In the genomic region with DNA sequence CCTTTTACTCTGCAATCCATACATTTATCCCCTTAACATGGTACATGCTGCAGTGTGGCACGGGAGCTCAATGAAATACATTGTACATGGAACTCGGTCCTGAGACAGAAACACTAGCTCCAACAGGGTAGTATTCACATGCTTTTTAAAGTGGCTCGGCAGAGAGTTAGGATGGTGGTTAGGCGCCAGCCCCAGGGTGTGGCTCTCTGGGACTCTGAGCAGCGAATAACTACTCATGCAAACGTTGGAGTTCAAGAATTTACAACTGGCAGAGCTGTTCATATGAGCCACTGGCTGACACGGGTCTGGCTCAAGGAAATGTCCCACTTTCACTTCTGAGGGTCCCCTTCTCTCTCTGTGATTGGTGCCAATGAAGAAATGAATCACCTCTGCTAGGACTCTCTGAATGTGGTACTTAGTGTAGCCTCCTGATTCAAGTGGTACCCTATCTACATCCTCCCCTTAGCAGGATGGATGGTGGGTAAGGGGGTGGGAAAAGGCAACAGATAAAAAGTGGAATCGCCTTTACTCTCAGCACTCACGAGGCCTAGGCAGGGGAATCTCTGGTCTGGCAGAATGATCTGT, we compare ENCODE assay signal across 8 mouse cellular contexts. TPM values are rescaled to one million over a fixed set of nuclear protein-coding genes. Genes with fewer than 3 reads are reported as not detected.
A peak's percentile ranks its signal among the peaks of the same experiment; 100 is the strongest.
DNase-seq lines count a peak whose midpoint lies in the region; ATAC-seq lines count a peak whose summit lies in the region.

No protein-coding gene starts in this region.

- no peak; the same call in 1 of the 2 replicates for ATAC-seq in kidney, embryonic 15.5 days (replicated peaks; ENCODE audit: low FRiP score)
- no peak for ATAC-seq in embryonic facial prominence, embryonic 13.5 days (ENCODE audit: insufficient number of reproducible peaks, insufficient read depth, low FRiP score, low TSS enrichment, low read depth)
- no peak for ATAC-seq in heart, embryonic 14.5 days (ENCODE audit: insufficient number of reproducible peaks, insufficient read depth, low FRiP score, low read depth)
- ATAC-seq in midbrain, embryonic 15.5 days (replicated peaks), result no peak

- peaks cover 47% of the 10 kb centered on the region for H3K4me1 ChIP-seq in kidney, embryonic 15.5 days
- H3K4me1 ChIP-seq in embryonic facial prominence, embryonic 13.5 days, result peaks cover 63% of the 10 kb centered on the region
- H3K4me1 ChIP-seq in heart, embryonic 14.5 days (ENCODE audit: control insufficient read depth in 2 of 2, insufficient read depth in 2 of 2, low read length in 2 of 2), result peaks cover 20 to 26% of the 10 kb centered on the region in 2 experiments
- 0 out of 2 replicates have a peak, but pooled peaks cover under 1% of the 10 kb centered on the region for H3K4me1 ChIP-seq in midbrain, embryonic 10.5 days
- peaks cover 6% of the 10 kb centered on the region for H3K4me1 ChIP-seq in midbrain, embryonic 15.5 days

- H3K9ac ChIP-seq in kidney, embryonic 15.5 days, result no peak overlapping the region
- H3K9ac ChIP-seq in embryonic facial prominence, embryonic 13.5 days, result 0 out of 2 replicates have a peak overlapping the region, but pooled peaks have one; percentile 44
- H3K9ac ChIP-seq in heart, embryonic 14.5 days (ENCODE audit: low read length), result peak overlapping the region; percentile 34; the same call in 1 of the 2 replicates
- no peak overlapping the region for H3K9ac ChIP-seq in midbrain, embryonic 15.5 days

- H3K4me2 ChIP-seq in kidney, embryonic 15.5 days, result no peak overlapping the region
- no peak overlapping the region for H3K4me2 ChIP-seq in embryonic facial prominence, embryonic 13.5 days
- H3K4me2 ChIP-seq in heart, embryonic 14.5 days (ENCODE audit: low read length), result no peak overlapping the region
- H3K4me2 ChIP-seq in midbrain, embryonic 15.5 days, result no peak overlapping the region

- no peaks in the 10 kb centered on the region for H3K9me3 ChIP-seq in kidney, embryonic 15.5 days (replicated peaks)
- no peaks in the 10 kb centered on the region for H3K9me3 ChIP-seq in embryonic facial prominence, embryonic 13.5 days
- H3K9me3 ChIP-seq in heart, embryonic 14.5 days (ENCODE audit: control insufficient read depth, low read length), result no peaks in the 10 kb centered on the region
- no peaks in the 10 kb centered on the region for H3K9me3 ChIP-seq in midbrain, embryonic 10.5 days (replicated peaks)
- no peaks in the 10 kb centered on the region for H3K9me3 ChIP-seq in midbrain, embryonic 15.5 days

- DNase-seq in kidney, adult 11 months, result no peak
- peak; percentile 28 for DNase-seq in lung, postnatal 10 days
- DNase-seq in midbrain, embryonic 10.5 days (ENCODE audit: low spot score), result no peak
- no peak for DNase-seq in left cerebral cortex, adult 18-20 months (ENCODE audit: low spot score in 2 of 2)

- H3K4me3 ChIP-seq in kidney, embryonic 15.5 days (replicated peaks), result no peak overlapping the region
- H3K4me3 ChIP-seq in embryonic facial prominence, embryonic 13.5 days, result no peak overlapping the region
- no peak overlapping the region for H3K4me3 ChIP-seq in heart, embryonic 14.5 days (ENCODE audit: control insufficient read depth in 1 of 2, insufficient read depth in 1 of 2, low read depth in 1 of 2, low read length in 2 of 2)
- no peak overlapping the region for H3K4me3 ChIP-seq in midbrain, embryonic 10.5 days
- no peak overlapping the region for H3K4me3 ChIP-seq in midbrain, embryonic 15.5 days

- WGBS in kidney, embryonic 15.5 days, result 47% methylated on average over 9 of the region's 9 CpGs
- WGBS in embryonic facial prominence, embryonic 13.5 days, result 59% methylated on average over 9 of the region's 9 CpGs
- 48% methylated on average over 9 of the region's 9 CpGs for WGBS in heart, embryonic 14.5 days
- 81% methylated on average over 9 of the region's 9 CpGs for WGBS in midbrain, embryonic 10.5 days
- 80% methylated on average over 9 of the region's 9 CpGs for WGBS in midbrain, embryonic 15.5 days

- H3K27ac ChIP-seq in kidney, embryonic 15.5 days, result peak overlapping the region; percentile 89
- H3K27ac ChIP-seq in embryonic facial prominence, embryonic 13.5 days, result peak overlapping the region; percentile 92
- peak overlapping the region; percentile 80 to 84 for H3K27ac ChIP-seq in heart, embryonic 14.5 days (replicated peaks in 1 of 2; ENCODE audit: control insufficient read depth in 1 of 2, insufficient read depth in 1 of 2, low read depth in 2 of 2, low read length in 2 of 2)
- H3K27ac ChIP-seq in midbrain, embryonic 10.5 days (replicated peaks), result no peak overlapping the region
- no peak overlapping the region for H3K27ac ChIP-seq in midbrain, embryonic 15.5 days

- no peaks in the 10 kb centered on the region for H3K27me3 ChIP-seq in kidney, embryonic 15.5 days
- H3K27me3 ChIP-seq in embryonic facial prominence, embryonic 13.5 days, result no peaks in the 10 kb centered on the region
- no peaks in the 10 kb centered on the region for H3K27me3 ChIP-seq in heart, embryonic 14.5 days (ENCODE audit: control insufficient read depth, insufficient read depth, low read length)
- H3K27me3 ChIP-seq in midbrain, embryonic 10.5 days (ENCODE audit: low read depth, poor library complexity, severe bottlenecking), result no peaks in the 10 kb centered on the region
- H3K27me3 ChIP-seq in midbrain, embryonic 15.5 days (replicated peaks), result no peaks in the 10 kb centered on the region

- H3K36me3 ChIP-seq in kidney, embryonic 15.5 days, result no peaks in the 10 kb centered on the region
- H3K36me3 ChIP-seq in embryonic facial prominence, embryonic 13.5 days, result no peaks in the 10 kb centered on the region
- no peaks in the 10 kb centered on the region for H3K36me3 ChIP-seq in heart, embryonic 14.5 days (ENCODE audit: control insufficient read depth, insufficient read depth, low read length)
- H3K36me3 ChIP-seq in midbrain, embryonic 10.5 days, result no peaks in the 10 kb centered on the region
- no peaks in the 10 kb centered on the region for H3K36me3 ChIP-seq in midbrain, embryonic 15.5 days (replicated peaks)

RNA-seq across cellular contexts. Expression of a gene that starts 59.7 kb away (rescaled TPM):
- polyA plus RNA-seq in kidney, embryonic 15.5 days (2015; fragmentation: Nextera tagmentation; extraction: Ambion mirVana), result not detected in 2 replicates
- polyA plus RNA-seq in embryonic facial prominence, embryonic 13.5 days (2015; fragmentation: Nextera tagmentation; extraction: Ambion mirVana), result not detected in 2 replicates
- polyA plus RNA-seq in heart, embryonic 14.5 days (2014; fragmentation: Nextera tagmentation; extraction: Ambion mirVana), result not detected in 2 replicates
- 0.14 TPM in 1 of 2 replicates, not detected in the other for polyA plus RNA-seq in midbrain, embryonic 10.5 days (2016; fragmentation: Nextera tagmentation; extraction: Ambion mirVana)
- not detected for total RNA-seq in left cerebral cortex, adult 18-20 months (2021)
- 0.22 TPM in 1 of 2 replicates, not detected in the other for polyA plus RNA-seq in midbrain, embryonic 15.5 days (2015; fragmentation: Nextera tagmentation; extraction: Ambion mirVana)

Comparison
In these comparisons a context has a peak if more than half of its experiments do, and no peak if none do; other contexts are left out.
1. H3K27ac ChIP-seq: peak in kidney, embryonic 15.5 days (single experiment), embryonic facial prominence, embryonic 13.5 days (single experiment) and heart, embryonic 14.5 days (2 of 2); none in midbrain, embryonic 10.5 days (single experiment) and midbrain, embryonic 15.5 days (single experiment).
2. H3K9ac ChIP-seq: peak in embryonic facial prominence, embryonic 13.5 days (single experiment) and heart, embryonic 14.5 days (single experiment); none in kidney, embryonic 15.5 days (single experiment) and midbrain, embryonic 15.5 days (single experiment).